Comparison of ENCODE assay signal across 32 mouse cellular contexts in the genomic region with DNA sequence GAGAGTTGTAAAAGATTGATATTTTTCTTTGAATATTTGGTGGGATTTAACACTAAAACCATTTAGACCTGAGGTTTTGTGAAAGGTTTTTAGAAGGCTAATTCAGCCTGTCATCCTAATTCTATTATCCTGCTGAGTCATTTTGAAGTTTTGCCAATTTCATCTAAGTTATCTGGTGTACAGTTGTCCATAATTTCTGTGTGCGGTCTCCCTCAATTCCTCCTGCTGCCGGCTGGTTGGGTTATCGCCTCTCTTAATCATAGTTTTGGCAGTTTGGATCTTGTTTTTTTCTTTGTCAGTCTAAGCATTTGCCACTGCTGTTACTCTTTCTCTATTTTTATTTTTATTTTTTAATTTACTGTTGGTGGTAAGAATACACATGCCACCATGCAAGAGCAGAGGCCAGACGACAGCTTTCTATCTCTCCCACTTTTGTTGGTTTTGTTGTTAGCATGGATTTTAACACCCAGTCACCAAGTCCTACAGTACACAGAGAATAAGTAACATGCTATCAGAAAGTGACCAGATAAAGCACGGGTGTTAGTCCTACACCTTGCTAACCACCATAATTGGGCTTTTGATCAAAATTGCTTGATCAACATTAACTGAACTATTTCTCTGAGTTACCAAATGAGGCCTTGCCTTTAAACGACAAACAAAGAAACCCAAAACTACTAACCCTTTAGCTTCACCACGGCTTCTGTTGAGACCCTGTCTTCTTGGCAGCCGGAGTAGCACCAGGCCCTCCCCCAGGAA. TPM values are rescaled to one million over a fixed set of nuclear protein-coding genes. Genes with fewer than 3 reads are reported as not detected.
DNase-seq lines count a peak whose midpoint lies in the region; ATAC-seq lines count a peak whose summit lies in the region.
"Had no signal": no experiment of that assay in that cellular context is flagged by ENCODE, and none has a peak within 500 bp of the region (broad histone marks: within the 10 kb centered on the region; RNA-seq: fewer than 3 reads in every experiment).

No protein-coding gene starts in this region.

- H3K4me1 ChIP-seq in neural tube, embryonic 15.5 days: no peaks in the 10 kb centered on the region
- H3K4me1 ChIP-seq: embryonic facial prominence, embryonic 10.5 days; embryonic facial prominence, embryonic 13.5 days; forebrain, embryonic 10.5 days; forebrain, embryonic 13.5 days; heart, embryonic 15.5 days; hindbrain, embryonic 10.5 days; hindbrain, embryonic 13.5 days; intestine, embryonic 15.5 days had no signal

- no peak overlapping the region for H3K9ac ChIP-seq in neural tube, embryonic 15.5 days (replicated peaks)
- H3K9ac ChIP-seq: embryonic facial prominence, embryonic 13.5 days; forebrain, embryonic 13.5 days; heart, embryonic 15.5 days; hindbrain, embryonic 13.5 days; intestine, embryonic 15.5 days had no signal

- DNase-seq in 416B (ENCODE audit: low read depth): peak; percentile 24
- DNase-seq in MEL-GATA-1-ER (ENCODE audit: extremely low read depth, low read depth): peak; percentile 52
- DNase-seq in left cerebral cortex, postnatal 14 days (ENCODE audit: low spot score in 2 of 2): no peak
- DNase-seq in lung, postnatal 25 days (ENCODE audit: low spot score): no peak
- DNase-seq: adrenal gland, adult 2 months; adrenal gland, postnatal 14 days; B cell, adult 2 months; cerebellum, adult 11-12 months; cerebellum, adult 8-10 months; cerebellum, postnatal 10 days; cerebellum, postnatal 36 days; embryo, embryonic 11 days; gastrocnemius, postnatal 10 days; gastrocnemius, postnatal 36 days; heart, postnatal 10 days; heart, postnatal 36 days had no signal

- no peak overlapping the region for H3K4me3 ChIP-seq in neural tube, embryonic 15.5 days (replicated peaks)
- H3K4me3 ChIP-seq: embryonic facial prominence, embryonic 10.5 days; embryonic facial prominence, embryonic 13.5 days; erythroblast, embryonic 14.5 days; forebrain, embryonic 10.5 days; forebrain, embryonic 13.5 days; heart, embryonic 15.5 days; hindbrain, embryonic 10.5 days; hindbrain, embryonic 13.5 days; intestine, embryonic 15.5 days had no signal

- intact Hi-C loops in left cerebral cortex, postnatal 14 days (cut with DNase I): no loop called here

- no peak overlapping the region for H3K4me2 ChIP-seq in neural tube, embryonic 15.5 days
- H3K4me2 ChIP-seq: embryonic facial prominence, embryonic 13.5 days; forebrain, embryonic 13.5 days; heart, embryonic 11.5 days; heart, embryonic 15.5 days; hindbrain, embryonic 13.5 days; intestine, embryonic 15.5 days had no signal

- H3K9me3 ChIP-seq in neural tube, embryonic 15.5 days (replicated peaks): no peaks in the 10 kb centered on the region
- H3K9me3 ChIP-seq: embryonic facial prominence, embryonic 10.5 days; embryonic facial prominence, embryonic 13.5 days; forebrain, embryonic 10.5 days; forebrain, embryonic 13.5 days; G1E; heart, embryonic 15.5 days; hindbrain, embryonic 10.5 days; hindbrain, embryonic 13.5 days; intestine, embryonic 15.5 days had no signal

- 0 out of 2 replicates have a peak, but pooled peaks have one; percentile 30 for ATAC-seq in erythroid progenitor cell, adult 5-6 weeks (replicated peaks; ENCODE audit: low FRiP score, poor library complexity, severe bottlenecking)
- ATAC-seq in neural tube, embryonic 15.5 days (ENCODE audit: low FRiP score): no peak
- ATAC-seq: forebrain, embryonic 13.5 days; forebrain, embryonic 16.5 days; hindbrain, embryonic 16.5 days; intestine, embryonic 15.5 days had no signal

- H3K27ac ChIP-seq in neural tube, embryonic 15.5 days (replicated peaks): no peak overlapping the region
- H3K27ac ChIP-seq: embryonic facial prominence, embryonic 10.5 days; embryonic facial prominence, embryonic 13.5 days; forebrain, embryonic 10.5 days; forebrain, embryonic 13.5 days; heart, embryonic 15.5 days; hindbrain, embryonic 10.5 days; hindbrain, embryonic 13.5 days; intestine, embryonic 15.5 days had no signal

- 89% methylated on average over 8 of the region's 8 CpGs for whole genome bisulfite sequencing in neural tube, embryonic 15.5 days

- no peaks in the 10 kb centered on the region for H3K27me3 ChIP-seq in neural tube, embryonic 15.5 days (replicated peaks)
- H3K27me3 ChIP-seq: embryonic facial prominence, embryonic 13.5 days; forebrain, embryonic 13.5 days; heart, embryonic 15.5 days; hindbrain, embryonic 13.5 days; intestine, embryonic 15.5 days had no signal

- H3K36me3 ChIP-seq in neural tube, embryonic 15.5 days: no peaks in the 10 kb centered on the region
- H3K36me3 ChIP-seq: embryonic facial prominence, embryonic 10.5 days; forebrain, embryonic 10.5 days; G1E; heart, embryonic 15.5 days; hindbrain, embryonic 10.5 days; hindbrain, embryonic 13.5 days; intestine, embryonic 15.5 days had no signal

RNA-seq across cellular contexts. Expression of a gene that starts 45.7 kb away (rescaled TPM):
- total RNA-seq in erythroid progenitor cell, adult 5-6 weeks (2015; ENCODE audit: low replicate concordance): not detected in 2 replicates
- total RNA-seq in erythroid progenitor cell, adult 5-6 weeks (2017; ENCODE audit: low replicate concordance): 0.64 TPM in 1 of 2 replicates, not detected in the other
- polyA plus RNA-seq in neural tube, embryonic 15.5 days (2015; fragmentation: Nextera tagmentation; extraction: Ambion mirVana): 4.7 and 7.8 TPM in 2 replicates
- total RNA-seq in left cerebral cortex, postnatal 14 days (2021): 10 to 100 TPM in 1 of 2 experiments, 1 to 10 TPM in 1; 9.1 to 11.7 TPM
- total RNA-seq: granulocyte monocyte progenitor cell, adult 5-6 weeks had no signal
- polyA plus RNA-seq: erythroblast, embryonic 14.5 days; G1E had no signal

RNA-seq across cellular contexts. Expression of a gene that starts 56.3 kb away (rescaled TPM):
- total RNA-seq in erythroid progenitor cell, adult 5-6 weeks (2015; ENCODE audit: low replicate concordance): 64.6 and 87.9 TPM in 2 replicates
- total RNA-seq in erythroid progenitor cell, adult 5-6 weeks (2017; ENCODE audit: low replicate concordance): 21.9 and 47.5 TPM in 2 replicates
- 193 and 199 TPM in 2 replicates for polyA plus RNA-seq in neural tube, embryonic 15.5 days (2015; fragmentation: Nextera tagmentation; extraction: Ambion mirVana)
- total RNA-seq in left cerebral cortex, postnatal 14 days (2021): 100 to 1,000 TPM; 260 to 269 TPM

RNA-seq across cellular contexts. Expression of a gene that starts 56.7 kb away (rescaled TPM):
- total RNA-seq in erythroid progenitor cell, adult 5-6 weeks (2015; ENCODE audit: low replicate concordance): not detected in 2 replicates
- total RNA-seq in erythroid progenitor cell, adult 5-6 weeks (2017; ENCODE audit: low replicate concordance): not detected in 2 replicates
- 27.8 and 30.3 TPM in 2 replicates for polyA plus RNA-seq in neural tube, embryonic 15.5 days (2015; fragmentation: Nextera tagmentation; extraction: Ambion mirVana)
- total RNA-seq in left cerebral cortex, postnatal 14 days (2021): 10 to 100 TPM in 1 of 2 experiments, 1 to 10 TPM in 1; 8.5 to 13.2 TPM
- total RNA-seq: G1E had no signal
- polyA plus RNA-seq: erythroblast, embryonic 14.5 days; G1E had no signal

Comparison
In these comparisons a context has a peak if more than half of its experiments do, and no peak if none do; other contexts are left out.
1. DNase-seq: peak in 416B (single experiment) and MEL-GATA-1-ER (single experiment); none in left cerebral cortex, postnatal 14 days (0 of 2) and lung, postnatal 25 days (single experiment).
2. RNA of a gene that starts 45.7 kb away (total RNA-seq): 9.1 to 11.7 TPM in left cerebral cortex, postnatal 14 days; 0.64 TPM in erythroid progenitor cell, adult 5-6 weeks; every median in the first group is over 4 times any median in the second.
3. RNA of a gene that starts 56.7 kb away (total RNA-seq): 8.5 to 13.2 TPM in left cerebral cortex, postnatal 14 days; not detected in erythroid progenitor cell, adult 5-6 weeks; every median in the first group is over 4 times any median in the second.